Mouse (Mus musculus) heart, adult 2 months (tissue): ENCODE data around the gene Phldb2. TPM values are rescaled to one million over a fixed set of nuclear protein-coding genes. Genes with fewer than 3 reads are reported as not detected.

Source experiments
- DNase-seq, 2 experiments: peaks; one replicate each; pipeline ENCODE4 v3.0.0; 2021
- H3K27ac ChIP-seq: fragments of 200-600 bp; 2 replicates; pipeline ENCODE4 v1.8.1; 2022
- H3K27me3 ChIP-seq: fragments of 200-500 bp; 2 replicates; pipeline ENCODE4 v1.6.1; 2012; ENCODE audit warnings: mild to moderate bottlenecking, low read length, inconsistent platforms, mixed read lengths; ENCODE audit not compliant: control insufficient read depth, insufficient read depth
- H3K36me3 ChIP-seq: fragments of 200-500 bp; 2 replicates; pipeline ENCODE4 v1.6.1; 2012; ENCODE audit warnings: low read length, inconsistent platforms; ENCODE audit not compliant: control insufficient read depth, insufficient read depth
- H3K4me1 ChIP-seq: fragments of 200-500 bp; 2 replicates; pipeline ENCODE4 v1.6.1; 2011; ENCODE audit warnings: low read length; ENCODE audit not compliant: control insufficient read depth, insufficient read depth
- H3K4me3 ChIP-seq: fragments of 200-600 bp; 2 replicates; pipeline ENCODE4 v1.8.1; 2022
- H3K79me2 ChIP-seq: fragments of 200-500 bp; replicated peaks from 2 replicates; pipeline ENCODE4 v1.6.1; 2012; ENCODE audit warnings: mild to moderate bottlenecking, inconsistent platforms, low read length, moderate library complexity, mixed read lengths; ENCODE audit not compliant: control insufficient read depth, insufficient read depth
- H3K9ac ChIP-seq: fragments of 200-500 bp; 2 replicates; pipeline ENCODE4 v1.6.1; 2012; ENCODE audit warnings: low read depth, mild to moderate bottlenecking, control low read depth, inconsistent platforms, low read length, mixed read lengths
- CTCF ChIP-seq: fragments of 200-600 bp; IDR thresholded peaks from 2 replicates; pipeline ENCODE4 v1.8.1; 2022; ENCODE audit warnings: antibody characterized with exemption, mild to moderate bottlenecking, moderate library complexity
- EP300 ChIP-seq: fragments of 200-500 bp; IDR thresholded peaks from 2 replicates; pipeline ENCODE4 v1.6.1; 2011; ENCODE audit warnings: low read depth, low read length, control low read depth; ENCODE audit not compliant: insufficient read depth
- POLR2A ChIP-seq: fragments of 200-500 bp; IDR thresholded peaks from 2 replicates; pipeline ENCODE4 v1.6.1; 2011; ENCODE audit warnings: mild to moderate bottlenecking, low read depth, low read length, control low read depth; ENCODE audit not compliant: insufficient read depth
- WGBS: fragments of 180-500 bp; shearing (Covaris S2); methylation state at CpG from one replicate; pipeline ENCODE4 v1.1.7; 2018; 5-methylcytosine and 5-hydroxymethylcytosine counted together
- intact Hi-C: fragments of 180-260 bp; cut with DNase I; formaldehyde crosslinking; loops from one replicate; pipeline ENCODE4 v1.15.1; 2025
- polyA plus RNA-seq: library from polyadenylated mRNA; depleted of rRNA; stranded (reverse); fragments of >200 nt; gene quantifications from 2 replicates; pipeline ENCODE4 v1.2.3, GENCODE M21; 2012
- total RNA-seq, 2 experiments: library from RNA; stranded (reverse); gene quantifications; 2 replicates each; pipeline ENCODE4 v1.2.3; 2021

Gene Phldb2
- total and polyA plus RNA-seq, 3 experiments: 3.6 to 13.0 (median 10.9) TPM

GRCm38 (mm10) chr16:45990901-45991676 is 37.7 kb upstream of the Phldb2 start:
- H3K27ac ChIP-seq: no peak overlapping the region
- no peak overlapping the region for H3K4me3 ChIP-seq
- 53% methylated on average over 10 of the region's 10 CpGs for WGBS
- TF ChIP-seq CTCF (peak; percentile 51), POLR2A (no peak), EP300 (no peak)
- intact Hi-C loops: loop anchor here (1.0 kb wide), 1 partner anchor 31 kb away; no protein-coding TSS in a partner anchor
- no peaks in the 10 kb centered on the region for H3K27me3 ChIP-seq
- H3K79me2 ChIP-seq: no peaks in the 10 kb centered on the region
- H3K9ac ChIP-seq: no peak overlapping the region
- H3K4me1 ChIP-seq: no peaks in the 10 kb centered on the region
- no peaks in the 10 kb centered on the region for H3K36me3 ChIP-seq
- no peak for DNase-seq

DNA sequence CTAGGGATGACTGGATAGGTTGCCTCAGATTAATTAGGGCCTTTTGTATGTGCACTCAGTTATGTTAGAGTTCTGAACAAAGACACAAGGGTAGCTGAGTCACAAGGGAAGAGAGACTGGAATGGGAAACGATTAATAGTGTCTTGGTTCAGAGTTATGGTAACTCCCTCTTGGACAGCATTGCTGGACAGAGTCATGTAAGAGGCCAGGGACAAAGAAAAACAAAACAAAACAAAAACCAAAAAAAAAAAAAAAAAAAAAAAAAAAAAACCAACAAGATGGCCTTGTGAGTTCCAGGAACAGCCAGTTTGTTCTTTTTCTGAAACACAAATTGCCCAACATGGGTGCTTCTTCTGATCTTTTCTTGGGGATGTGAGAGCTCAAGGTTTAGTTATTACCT is 32.8 kb upstream of the Phldb2 start:
- Histone ChIP-seq H3K79me2 (no peaks in the 10 kb centered on the region), H3K4me3 (no peak overlapping the region), H3K27me3 (no peaks in the 10 kb centered on the region), H3K36me3 (no peaks in the 10 kb centered on the region), H3K4me1 (no peaks in the 10 kb centered on the region), H3K9ac (no peak overlapping the region), H3K27ac (no peak overlapping the region)
- intact Hi-C loops: no loop called here
- WGBS: 36% methylated on average over 1 of the region's 1 CpGs
- TF ChIP-seq EP300 (no peak), CTCF (no peak), POLR2A (no peak)
- DNase-seq: no peak

DNA sequence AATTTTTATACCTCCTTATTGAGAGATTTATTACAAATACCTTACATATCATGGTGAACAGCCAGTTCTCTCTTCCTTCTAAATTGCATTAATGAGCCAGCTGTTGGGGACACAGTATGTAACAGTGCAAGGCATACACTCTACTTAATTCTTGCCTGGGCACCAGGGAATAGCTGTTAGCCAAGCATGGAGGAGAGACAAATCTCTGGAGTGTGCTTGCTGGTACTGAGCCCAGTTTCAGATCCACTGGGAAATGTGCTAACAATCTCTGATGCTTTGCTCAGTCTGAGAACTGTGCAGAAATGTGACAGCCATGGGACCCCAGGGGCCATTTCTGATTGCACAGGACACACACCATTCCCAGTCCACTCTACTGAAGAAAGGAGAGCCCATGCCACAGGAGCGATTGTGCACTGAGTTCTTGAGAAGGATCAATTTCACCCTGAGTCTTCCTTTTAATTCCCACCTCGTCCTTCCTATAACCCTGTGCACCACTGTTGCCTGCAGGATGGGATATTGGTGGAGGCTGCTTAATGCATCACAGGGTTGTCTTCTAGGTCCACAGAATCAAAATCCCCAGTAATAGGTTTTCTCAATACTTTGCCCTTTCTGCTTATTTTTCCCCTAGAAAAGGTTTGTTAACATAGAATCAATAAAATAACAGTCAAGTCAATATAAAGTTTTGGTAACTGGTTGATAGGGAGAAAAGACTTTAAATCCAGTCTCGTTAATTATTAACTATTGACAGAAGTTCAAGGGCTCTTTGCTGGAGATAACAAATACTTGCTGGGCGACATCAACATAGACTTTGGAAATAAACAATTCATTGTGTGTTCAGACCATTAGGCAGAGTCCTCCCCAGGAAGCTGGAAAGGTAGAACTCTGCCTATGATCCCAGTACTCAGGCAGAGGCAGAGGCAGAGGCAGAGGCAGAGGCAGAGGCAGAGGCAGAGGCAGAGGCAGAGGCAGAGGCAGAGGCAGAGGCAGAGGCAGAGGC is 31.5 kb upstream of the Phldb2 start:
- WGBS: 69% methylated on average over 4 of the region's 4 CpGs
- H3K36me3 ChIP-seq: no peaks in the 10 kb centered on the region
- intact Hi-C loops: no loop called here
- no peak for TF ChIP-seq EP300
- TF ChIP-seq POLR2A: no peak
- no peak for TF ChIP-seq CTCF
- no peaks in the 10 kb centered on the region for H3K27me3 ChIP-seq
- H3K9ac ChIP-seq: no peak overlapping the region
- no peak overlapping the region for H3K4me3 ChIP-seq
- no peak overlapping the region for H3K27ac ChIP-seq
- DNase-seq: no peak
- no peaks in the 10 kb centered on the region for H3K4me1 ChIP-seq
- no peaks in the 10 kb centered on the region for H3K79me2 ChIP-seq

DNA sequence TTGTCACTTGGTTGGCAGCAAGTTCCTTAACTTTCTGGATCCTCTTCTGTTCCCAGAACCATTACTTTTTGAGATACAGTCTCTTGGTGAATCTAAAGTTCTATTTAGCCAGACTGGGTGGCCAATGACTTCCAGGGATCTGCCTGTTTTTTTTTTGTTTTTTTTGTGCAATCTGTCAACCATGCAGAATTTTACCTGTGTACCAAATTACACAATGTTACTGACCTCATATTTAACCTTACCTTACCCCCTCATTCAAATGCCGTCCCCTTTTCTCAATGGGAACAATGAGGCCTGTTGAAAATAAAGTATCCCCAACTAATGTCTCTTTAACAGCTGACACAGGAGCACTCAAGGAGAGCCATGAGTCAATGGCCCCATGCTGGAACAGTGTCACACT is 22.9 kb upstream of the Phldb2 start:
- H3K4me3 ChIP-seq: no peak overlapping the region
- no peak overlapping the region for H3K27ac ChIP-seq
- no peaks in the 10 kb centered on the region for H3K4me1 ChIP-seq
- H3K36me3 ChIP-seq: no peaks in the 10 kb centered on the region
- H3K27me3 ChIP-seq: no peaks in the 10 kb centered on the region
- H3K79me2 ChIP-seq: no peaks in the 10 kb centered on the region
- no peak for DNase-seq
- no peak overlapping the region for H3K9ac ChIP-seq
- intact Hi-C loops: no loop called here
- TF ChIP-seq CTCF (no peak), EP300 (no peak), POLR2A (no peak)
- 96% methylated on average over 1 of the region's 1 CpGs for WGBS

- intact Hi-C loops: no loop called here
These were observed 20.7 kb upstream of the Phldb2 start for GRCm38 (mm10) chr16:45973959-45974686.

More at GRCm38 (mm10) chr16:45973959-45974686, 20.7 kb upstream of the Phldb2 start:
- H3K79me2 ChIP-seq: no peaks in the 10 kb centered on the region
- WGBS: 69% methylated on average over 9 of the region's 9 CpGs
- H3K27ac ChIP-seq: no peak overlapping the region
- TF ChIP-seq POLR2A (no peak), CTCF (peak; percentile 53)
- no peak overlapping the region for H3K9ac ChIP-seq
- DNase-seq: no peak
- H3K27me3 ChIP-seq: no peaks in the 10 kb centered on the region
- H3K4me1 ChIP-seq: no peaks in the 10 kb centered on the region
- no peak overlapping the region for H3K4me3 ChIP-seq
- H3K36me3 ChIP-seq: no peaks in the 10 kb centered on the region
